Mouse (Mus musculus): ENCODE measurements at regions not wholly inside any gene's neighbourhood (a gene's known extent, or its start where the extent isn't known, plus 50 kb on each side); places are given as distances from the start of the nearest gene placed in this dataset.

DNA sequence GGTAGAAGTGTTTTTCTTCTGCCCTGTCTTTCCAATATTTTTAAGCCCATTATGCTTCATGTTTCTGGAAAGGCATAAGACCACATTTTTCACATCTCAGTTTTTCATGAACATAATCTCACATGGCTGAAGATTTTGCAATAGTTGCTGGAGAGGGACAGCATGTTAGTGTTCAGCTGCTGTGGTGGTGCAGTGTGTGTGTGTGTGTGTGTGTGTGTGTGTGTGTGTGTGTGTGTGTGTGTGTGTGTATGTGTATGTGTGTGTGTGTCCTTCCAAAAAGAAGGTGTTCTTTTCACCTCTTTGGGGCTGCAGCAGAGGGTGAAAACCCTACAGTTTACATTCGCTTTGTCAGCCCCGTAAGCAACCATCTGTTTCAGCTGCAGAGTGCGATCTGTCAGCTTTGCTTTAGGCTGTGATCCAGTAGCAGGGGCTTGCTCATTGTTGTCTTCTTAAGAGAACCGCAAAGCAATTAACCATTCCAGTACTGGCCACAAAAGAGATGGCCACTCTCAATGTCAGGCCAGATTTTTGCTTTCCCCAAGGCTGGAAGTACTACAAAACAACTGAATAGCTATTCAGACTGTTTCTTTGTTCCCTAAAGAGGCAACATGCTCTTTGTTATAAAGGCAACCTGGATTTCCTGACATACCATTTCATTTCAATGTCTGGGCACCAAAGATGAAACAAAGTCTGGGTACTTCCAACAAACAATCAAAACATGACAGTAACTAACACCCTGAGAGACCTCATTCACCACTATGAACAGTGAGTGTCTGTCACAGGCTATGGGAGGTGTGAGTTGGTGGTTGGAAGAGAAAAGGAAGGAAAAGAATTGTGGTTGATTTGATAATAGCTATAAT is 520.2 kb upstream of the Cited2 start:
- no peak for DNase-seq (ENCODE audit: low spot score)

DNA sequence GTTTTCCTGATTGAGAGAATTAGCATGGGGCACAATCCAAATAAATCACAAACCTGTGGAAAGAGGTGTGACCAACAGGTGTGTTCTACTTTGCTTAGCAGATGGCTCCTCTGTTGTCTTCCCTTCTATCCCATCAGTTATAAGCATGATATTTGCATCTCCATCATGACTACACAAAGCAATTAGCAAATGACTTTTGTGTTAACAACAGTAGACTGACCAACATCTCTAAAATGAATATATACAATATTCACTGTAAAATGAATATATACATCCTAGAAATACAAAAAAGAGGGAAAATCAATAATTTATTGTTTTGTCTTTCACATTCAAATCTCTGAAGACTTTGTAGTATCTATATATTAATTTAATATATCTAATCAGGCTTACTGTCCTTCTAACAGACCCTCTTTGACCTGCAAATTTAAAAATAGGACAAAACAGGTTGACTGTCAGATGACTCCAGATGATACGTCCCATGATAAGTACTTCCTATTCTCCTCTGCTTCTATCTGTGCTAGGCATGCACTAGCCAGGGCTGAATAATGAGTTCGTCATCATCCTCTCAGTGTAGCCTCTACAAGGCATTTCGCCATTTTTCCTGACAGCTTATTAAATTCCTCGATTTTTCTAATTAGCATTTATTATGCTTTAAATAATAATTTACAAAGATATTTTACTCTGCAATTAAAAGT is 519.5 kb upstream of the Cited2 start:
- no peak for DNase-seq (ENCODE audit: low spot score)

DNA sequence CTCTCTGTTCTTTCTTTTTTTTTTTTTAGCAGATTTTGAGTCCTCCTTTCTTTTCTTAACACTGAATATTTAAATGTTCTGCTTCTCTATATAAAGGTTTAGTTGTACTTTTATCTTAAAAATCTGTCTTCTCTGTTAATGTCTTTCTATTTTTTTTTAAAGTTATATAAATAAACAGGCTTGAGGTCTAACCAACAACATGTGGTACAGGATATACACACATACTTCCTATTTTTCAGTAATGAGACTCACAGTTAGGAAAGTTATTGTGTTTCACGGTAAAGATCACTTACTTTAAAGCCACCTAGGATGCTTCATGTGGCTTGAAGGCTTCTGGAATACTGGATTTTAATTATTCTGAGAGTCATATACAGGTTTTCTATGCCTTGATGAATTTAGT is 518.9 kb upstream of the Cited2 start:
- DNase-seq (ENCODE audit: low spot score): no peak

DNA sequence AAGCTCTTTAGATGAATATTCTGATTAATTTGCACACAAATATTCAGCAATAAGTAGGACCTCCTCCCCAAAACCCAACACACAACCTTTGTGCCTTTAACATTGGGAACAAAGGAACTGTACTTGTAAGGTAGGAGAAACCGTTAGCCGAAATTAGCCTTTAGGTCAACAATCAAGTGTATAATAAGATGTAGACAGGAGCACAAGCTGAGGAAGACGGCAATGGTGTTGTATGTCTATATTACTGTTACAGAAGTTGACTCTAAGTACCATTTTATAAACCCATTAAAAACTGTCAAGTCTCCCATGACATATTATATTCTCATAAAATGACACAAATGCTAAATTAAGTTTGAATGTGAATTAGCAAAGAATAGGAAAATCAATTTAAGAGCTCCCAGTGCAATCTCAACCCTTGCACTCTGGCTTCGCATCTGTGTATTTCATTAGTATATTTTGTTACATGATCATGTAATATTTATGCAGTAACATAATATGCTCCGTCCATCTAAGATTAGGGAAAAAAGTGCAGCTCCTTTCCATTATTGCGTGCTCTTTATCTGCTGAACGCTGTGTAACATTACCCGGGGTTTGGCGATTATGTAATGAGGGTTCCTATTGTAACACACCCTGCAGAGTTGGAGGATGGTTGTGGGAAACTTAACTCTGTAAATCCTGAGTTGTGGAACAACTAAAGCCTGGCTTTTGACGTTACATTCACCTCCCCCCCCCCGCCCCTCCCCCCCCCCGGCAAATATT is 510.3 kb upstream of the Cited2 start:
- DNase-seq (ENCODE audit: low spot score): no peak

DNA sequence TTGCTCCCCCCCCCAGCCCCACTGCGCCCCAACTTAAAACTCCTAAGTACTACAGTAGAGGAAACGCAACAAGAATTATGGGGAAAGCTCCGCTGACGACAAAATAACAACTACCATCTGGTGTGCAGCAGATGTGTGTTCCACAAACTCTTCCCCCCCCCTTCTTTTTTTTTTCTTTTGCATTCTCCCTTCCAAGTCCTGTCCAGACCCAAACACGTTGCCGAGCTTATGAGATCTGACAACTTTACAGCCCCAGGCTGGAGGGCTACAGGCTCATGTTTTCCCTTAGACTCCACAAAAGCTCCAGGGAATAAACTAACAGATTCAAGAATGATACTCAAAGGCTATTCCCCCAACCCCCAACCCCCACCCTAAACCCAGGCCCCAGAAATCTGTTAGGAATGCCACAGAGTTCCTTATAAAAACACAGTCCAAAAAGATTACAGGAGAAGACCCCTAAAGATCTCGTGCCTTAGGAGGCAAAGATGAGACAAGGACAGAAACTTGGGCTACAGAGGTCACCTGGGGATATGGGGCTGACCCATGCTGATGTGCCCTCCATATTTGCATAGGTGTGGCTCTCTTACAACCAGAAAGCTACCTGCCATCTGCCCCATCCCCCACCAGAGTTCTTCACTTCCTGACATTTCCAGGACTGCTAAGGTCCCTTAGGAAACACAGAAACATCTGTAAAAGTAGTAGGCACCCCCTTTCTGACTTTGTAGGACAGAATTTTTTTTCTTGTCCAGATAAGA is 509.5 kb upstream of the Cited2 start:
- no peak for DNase-seq (ENCODE audit: low spot score)

DNA sequence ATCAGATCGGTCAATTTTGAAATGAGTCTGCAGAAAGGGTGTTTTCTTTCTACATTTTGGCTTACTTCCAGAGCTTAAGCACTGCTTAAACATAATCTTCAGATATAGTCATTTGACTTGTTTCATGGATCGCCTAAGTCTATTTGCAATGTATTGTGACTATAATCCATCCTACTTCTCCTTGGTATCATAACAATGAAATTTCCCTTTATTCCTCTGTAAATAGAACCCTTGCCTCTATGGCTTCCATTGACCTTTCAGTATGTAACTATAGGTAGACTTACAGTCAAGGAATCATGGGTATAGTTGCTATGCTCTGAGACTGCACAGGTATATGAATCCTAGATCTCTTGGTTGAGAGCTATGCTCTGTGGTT is 509.0 kb upstream of the Cited2 start:
- DNase-seq (ENCODE audit: low spot score): no peak

DNA sequence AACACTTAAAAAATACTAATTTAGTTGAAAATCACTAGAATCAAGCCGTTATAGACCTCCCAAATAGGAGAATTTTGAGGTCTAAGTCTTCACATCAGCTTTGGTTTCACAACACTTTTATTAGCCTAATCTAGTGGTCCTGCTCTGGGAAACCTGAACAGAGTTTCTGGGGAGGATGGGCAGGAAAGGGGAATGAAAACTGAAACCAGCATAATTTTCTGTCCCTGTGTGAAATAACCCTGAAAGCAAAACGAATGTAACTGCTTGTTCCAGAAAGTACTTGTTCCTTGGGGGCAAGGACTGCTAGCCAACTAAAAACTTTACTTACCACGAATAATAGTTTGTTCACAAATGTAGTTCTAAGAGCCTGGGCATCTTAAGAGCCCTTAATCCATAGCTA is 508.0 kb upstream of the Cited2 start:
- no peak for DNase-seq (ENCODE audit: low spot score)

DNA sequence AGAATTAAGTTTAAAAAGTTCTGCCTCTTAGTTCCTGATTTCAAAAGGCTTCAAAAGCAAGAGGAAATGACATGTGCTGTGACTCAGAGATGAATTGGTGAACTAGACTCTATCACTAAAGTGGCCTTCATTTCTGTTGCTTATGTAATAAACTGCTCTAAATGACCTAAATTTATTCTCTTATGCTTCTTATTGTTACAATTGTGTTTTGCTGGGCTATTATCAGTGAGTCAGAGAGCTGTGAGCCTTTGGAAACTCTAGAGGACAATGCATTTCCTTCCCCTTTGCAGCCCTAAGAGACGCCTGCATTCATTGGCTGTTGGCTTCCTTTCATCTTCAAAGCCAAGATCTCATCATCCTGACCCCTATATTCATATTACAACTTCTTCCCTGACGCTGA is 501.5 kb upstream of the Cited2 start:
- DNase-seq (ENCODE audit: low spot score): no peak

DNA sequence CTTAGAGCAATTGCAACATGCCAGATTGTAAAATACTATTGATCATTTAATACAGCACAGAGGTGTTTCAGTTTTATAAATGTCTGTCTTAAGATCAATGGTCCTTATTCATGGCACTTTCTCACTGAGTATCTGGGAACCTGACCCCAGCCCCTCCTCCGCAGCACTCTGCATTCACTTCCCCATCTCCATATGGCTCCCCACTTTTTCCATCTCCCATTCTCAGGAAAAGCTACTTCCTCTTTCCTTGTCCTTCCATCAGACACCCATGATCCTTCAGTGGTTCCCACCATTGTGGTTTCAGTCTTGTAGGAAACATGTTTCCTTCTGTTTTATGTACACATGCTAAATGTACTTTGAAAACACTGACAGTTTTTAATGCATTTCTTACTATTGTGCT is 497.3 kb upstream of the Cited2 start:
- DNase-seq (ENCODE audit: low spot score): no peak

DNA sequence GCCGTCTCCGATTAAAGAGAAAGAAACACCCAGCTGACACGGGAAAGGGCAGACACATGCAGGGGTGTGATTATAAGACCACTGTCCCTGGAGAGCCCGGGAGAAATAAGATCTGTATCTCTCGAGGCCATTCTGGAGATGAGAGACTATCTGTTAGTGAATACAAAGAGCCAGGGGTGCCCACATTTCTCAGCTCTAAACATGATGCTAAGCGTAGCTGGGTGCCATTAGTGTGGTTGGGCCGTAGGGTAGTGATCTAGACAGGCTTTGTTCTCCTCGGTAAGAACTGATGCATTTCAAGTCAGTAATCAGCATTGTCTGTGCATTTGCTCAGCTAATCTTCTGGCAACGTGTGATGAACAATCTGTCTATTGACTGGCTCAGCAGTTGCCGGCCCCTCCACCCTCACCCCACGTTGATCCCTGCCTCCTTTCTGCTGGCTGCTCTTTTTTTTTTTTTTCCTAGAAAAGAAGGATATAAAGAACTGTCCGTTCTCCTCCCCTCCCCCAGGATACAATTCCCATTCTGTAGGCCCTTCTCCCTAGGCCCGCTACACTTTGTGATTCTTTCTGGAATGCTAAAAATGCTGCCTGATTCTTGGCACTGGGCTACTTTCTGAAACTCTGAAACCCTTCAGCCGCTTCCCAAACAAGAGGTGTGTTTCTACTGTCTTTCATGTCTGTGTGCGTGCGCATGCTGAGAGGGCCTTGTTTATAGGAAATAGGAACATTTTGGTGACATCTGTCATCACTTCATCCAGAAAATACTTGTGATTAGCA is 492.8 kb upstream of the Cited2 start:
- peak; percentile 49 for DNase-seq (ENCODE audit: low spot score)

DNA sequence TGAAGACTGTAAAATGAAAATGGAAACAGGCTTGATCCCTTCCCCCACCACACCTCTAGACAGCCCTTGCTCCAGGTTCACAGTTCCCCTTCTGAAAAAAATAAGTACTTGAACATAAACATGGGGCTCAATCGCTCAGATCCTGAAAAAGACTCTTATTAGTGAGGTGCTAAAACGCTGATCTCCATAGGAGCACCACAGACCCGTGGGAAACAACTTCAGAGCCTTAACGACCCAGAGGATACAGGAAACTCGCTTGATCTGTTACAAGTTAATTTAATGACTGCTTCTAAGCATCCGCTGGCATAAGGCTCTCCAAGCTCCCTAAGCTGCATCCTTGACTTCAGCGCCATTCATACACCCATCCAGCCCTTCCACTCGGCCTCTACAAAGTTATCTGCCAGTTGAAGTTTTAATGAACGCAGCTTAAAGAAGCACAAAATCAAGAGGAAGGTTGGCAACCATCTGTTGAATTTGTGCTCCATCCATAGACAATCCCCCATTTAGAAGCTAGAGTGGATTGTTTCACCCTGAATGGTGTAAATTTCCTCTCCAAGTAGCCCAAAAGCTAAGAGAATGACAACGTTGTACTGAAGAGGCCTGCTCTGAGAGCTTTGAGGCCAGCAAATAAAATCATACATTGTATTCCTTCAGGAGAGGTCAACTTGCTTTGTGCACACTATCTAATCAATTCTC is 486.9 kb upstream of the Cited2 start:
- no peak for DNase-seq (ENCODE audit: low spot score)

DNA sequence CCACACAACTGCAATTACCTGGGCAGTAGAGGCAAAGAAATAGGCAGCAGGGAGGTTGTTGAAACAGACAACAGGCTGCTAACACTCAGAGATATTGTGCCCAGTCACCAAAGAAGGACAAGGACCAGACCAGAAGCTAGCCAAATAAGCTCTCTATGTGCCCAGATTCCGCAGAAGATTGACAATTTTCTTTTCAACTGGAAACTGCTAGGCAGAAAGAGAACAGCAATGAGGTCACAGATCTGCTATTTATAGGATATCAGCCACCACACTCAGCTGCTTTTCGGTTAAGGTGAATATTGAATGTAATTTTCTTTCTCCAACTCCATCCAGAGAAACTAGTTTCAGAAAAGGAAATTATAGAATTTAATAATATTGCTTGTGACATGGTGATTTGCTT is 486.3 kb upstream of the Cited2 start:
- DNase-seq (ENCODE audit: low spot score): no peak

DNA sequence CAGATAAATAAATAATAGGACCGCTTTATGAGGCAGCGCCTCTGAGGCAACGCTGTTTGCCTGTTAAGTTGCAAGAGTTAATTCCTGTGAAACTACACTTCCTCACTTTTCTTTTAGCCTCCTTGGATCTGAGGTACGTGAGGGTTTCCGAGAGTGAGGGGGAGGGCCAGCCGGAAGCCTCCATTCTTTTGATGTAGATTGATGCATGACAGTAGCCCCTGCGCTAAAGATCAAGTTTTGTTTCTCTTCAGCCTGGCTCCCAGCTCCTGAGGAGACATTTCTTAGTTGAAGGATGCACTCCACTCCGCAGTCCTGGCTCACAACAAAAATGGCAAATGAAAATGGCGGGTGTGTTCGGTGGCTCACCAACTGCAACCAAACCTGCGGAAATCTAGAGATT is 485.6 kb upstream of the Cited2 start:
- DNase-seq (ENCODE audit: low spot score): no peak

DNA sequence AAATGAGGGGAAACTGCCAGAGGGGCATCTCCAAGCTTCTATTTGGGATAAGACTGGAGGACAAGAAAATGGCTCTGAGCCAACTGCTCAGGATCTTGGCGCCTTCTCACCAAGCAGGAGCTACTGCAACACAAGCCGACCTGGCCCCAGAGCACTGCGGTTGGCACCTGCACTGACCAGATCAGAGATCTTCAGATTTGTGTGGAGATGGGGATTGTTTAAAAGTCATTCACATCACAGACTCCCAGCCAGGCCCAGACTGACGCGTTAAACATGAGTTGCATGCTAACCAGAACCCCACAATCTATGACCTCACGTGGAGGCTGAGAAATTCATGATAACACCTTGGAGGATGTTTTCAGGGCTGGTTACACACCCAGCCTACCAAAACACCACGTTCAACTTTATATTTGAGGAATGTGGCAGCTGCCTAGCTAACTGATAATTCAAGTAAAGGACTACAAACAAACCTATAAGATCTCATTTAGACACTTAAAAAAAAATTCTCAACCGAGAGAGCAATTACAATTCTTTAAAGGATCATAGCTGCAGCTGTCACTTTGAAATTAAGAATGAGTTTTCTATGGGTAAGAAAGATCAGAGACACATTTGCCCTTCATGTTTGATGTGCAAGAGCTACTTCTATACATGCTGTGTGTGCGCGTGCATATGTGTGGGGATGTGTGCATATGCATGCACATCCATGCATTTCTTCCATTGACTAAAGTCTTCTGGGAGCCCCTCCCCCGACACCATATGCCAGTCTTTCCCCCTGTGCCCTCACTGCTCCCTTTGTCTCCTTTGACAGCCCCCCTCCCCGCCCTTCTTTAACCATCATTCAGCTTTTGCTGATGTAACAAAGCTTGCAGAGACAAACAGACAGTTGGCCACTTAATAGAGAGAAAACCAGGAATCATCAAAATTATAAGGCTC is 484.8 kb upstream of the Cited2 start:
- DNase-seq (ENCODE audit: low spot score): no peak

DNA sequence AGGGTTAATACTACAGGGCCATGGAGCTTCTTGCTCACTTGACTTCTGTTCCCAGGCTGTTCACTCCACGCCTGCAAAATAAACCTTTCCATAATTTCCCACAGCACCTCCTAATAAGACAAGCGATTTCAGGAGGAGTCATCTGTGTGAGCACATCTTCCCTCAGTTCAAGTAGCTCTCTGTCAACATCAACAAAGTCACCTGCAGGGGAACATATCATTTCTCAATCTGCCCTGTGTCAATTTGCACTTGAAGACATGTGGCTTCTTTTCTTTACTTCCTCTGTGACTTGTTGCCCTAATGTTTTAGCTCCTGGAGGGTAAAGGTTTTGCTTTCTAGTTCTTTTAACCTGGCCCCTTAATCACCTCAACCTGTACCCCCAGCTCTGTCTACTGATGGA is 474.7 kb upstream of the Cited2 start:
- no peak for DNase-seq (ENCODE audit: low spot score)

DNA sequence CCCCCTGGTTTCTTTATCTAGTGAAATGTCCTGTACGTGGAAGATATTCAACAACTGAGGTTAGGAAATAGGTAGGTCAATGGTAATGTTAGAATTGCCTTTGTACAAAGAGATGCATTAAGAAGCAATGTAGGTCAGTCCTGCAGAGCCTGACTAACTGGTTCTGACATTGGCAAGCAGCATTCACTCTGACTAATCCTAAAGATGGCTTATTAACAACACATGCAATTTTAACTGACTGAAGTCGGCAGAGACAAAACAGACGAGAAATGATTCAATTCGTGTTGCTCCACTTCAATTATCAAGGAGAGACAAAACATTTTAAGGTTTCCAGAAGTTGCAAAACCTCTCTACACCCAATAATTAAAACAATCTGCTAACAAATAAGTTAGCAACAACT is 470.0 kb upstream of the Cited2 start:
- DNase-seq (ENCODE audit: low spot score): no peak

DNA sequence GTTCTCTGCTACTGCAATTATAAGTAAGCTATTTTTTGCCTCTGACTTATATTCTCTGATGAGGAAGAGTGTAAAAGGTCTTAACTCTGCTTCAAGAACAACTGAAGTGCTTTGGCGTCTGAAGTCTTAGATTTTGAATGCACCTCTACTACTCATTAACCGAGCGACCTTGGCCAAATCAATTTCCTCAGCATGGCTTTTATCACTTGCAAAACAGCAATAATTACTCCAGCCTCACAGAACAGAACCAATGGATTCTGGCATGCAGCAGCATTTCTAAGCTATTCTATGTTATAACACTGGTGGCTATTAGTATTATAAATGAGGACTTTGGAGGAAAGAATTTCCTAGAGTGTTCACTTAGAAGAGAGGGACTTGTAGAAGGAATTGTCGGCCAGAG is 462.9 kb upstream of the Cited2 start:
- no peak for DNase-seq (ENCODE audit: low spot score)

DNA sequence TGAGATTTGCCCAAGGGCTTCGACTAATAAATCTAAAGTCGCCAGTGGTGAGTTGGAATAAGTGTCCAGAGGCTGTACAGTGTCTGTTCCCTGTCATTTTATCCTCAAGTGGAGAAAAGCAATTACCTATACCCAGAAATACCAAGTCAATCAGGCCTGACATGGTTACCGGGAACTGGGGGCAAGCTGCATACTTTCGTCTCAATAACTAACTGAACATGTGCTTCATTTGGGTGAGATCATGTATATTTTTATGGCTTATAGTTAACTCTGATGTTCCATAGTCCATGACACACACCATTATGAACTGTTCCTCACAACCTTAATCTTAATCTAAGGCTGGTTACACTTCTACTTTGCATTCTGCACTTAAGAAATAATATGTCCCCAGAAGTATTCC is 462.4 kb upstream of the Cited2 start:
- DNase-seq (ENCODE audit: low spot score): no peak

DNA sequence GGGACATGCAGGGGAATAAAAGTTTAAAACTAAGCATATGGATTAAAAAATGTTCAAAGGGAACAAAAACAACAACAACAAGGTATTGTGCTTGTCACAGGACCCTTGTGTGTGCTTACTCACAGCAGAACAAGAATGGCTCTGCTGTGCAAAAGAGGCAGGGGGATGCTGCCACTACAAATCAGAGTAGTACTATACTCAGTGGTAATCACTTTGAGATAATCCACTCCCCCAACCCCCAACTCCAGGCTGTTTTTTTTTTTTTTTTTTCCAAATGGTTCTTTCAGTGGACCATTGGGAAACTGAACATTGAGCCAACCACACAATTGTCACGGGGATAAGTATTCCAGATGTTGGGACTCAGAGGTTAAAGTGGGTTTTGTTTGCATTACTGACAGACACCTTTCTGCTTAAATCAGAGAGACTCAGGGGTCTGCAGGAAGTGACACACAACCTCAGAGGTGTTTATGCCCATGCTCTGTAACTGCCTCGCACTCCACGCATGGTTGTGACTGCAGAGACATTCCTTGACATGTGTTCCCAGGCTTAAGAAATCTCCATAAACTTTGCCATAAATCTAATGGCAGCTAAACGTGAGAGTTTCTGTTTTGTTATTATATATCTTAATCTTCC is 461.7 kb upstream of the Cited2 start:
- no peak for DNase-seq (ENCODE audit: low spot score)

Measured in testis, postnatal 10 days (tissue).